Mouse (Mus musculus) T-helper 1 cell (primary cell): ENCODE data around the gene Iqcf3.

Experiments used
- in situ Hi-C: fragments of 300-600 bp; cut with MboI, MseI; formaldehyde crosslinking; loops from one replicate; pipeline ENCODE4 v1.15.1; 2025; ENCODE audit warnings: high pct_unique_total_duplicates

The Iqcf3 gene

GRCm38 (mm10) chr9:106561531-106561930 is at the start of gene Iqcf3:
Iqcf3 (minus strand) TSS chr9:106561631.
- in situ Hi-C loops, result no loop called here

GRCm38 (mm10) chr9:106610727-106611126 is 49.3 kb upstream of the Iqcf3 start:
- in situ Hi-C loops, result no loop called here

GRCm38 (mm10) chr9:106600546-106600945 is 39.1 kb upstream of the Iqcf3 start:
- in situ Hi-C loops, result no loop called here

- in situ Hi-C loops, result loop anchor here (5.0 kb wide), 1 partner anchor 44 kb away; no protein-coding TSS in a partner anchor
Measured at GRCm38 (mm10) chr9:106598466-106598865, 37.0 kb upstream of the Iqcf3 start.

GRCm38 (mm10) chr9:106595836-106596235 is 34.4 kb upstream of the Iqcf3 start:
- in situ Hi-C loops, result loop anchor here (5.0 kb wide), 1 partner anchor 46 kb away; no protein-coding TSS in a partner anchor

GRCm38 (mm10) chr9:106595402-106595801 is 34.0 kb upstream of the Iqcf3 start:
- in situ Hi-C loops, result loop anchor here (5.0 kb wide), 1 partner anchor 47 kb away; no protein-coding TSS in a partner anchor

GRCm38 (mm10) chr9:106592158-106592557 is 30.7 kb upstream of the Iqcf3 start:
- in situ Hi-C loops, result no loop called here

GRCm38 (mm10) chr9:106582552-106582951 is 21.1 kb upstream of the Iqcf3 start:
- in situ Hi-C loops, result no loop called here

- in situ Hi-C loops, result no loop called here
Measured at GRCm38 (mm10) chr9:106580016-106580415, 18.6 kb upstream of the Iqcf3 start.

GRCm38 (mm10) chr9:106576112-106576511 is 14.7 kb upstream of the Iqcf3 start:
- in situ Hi-C loops, result no loop called here

GRCm38 (mm10) chr9:106573366-106573765 is 11.9 kb upstream of the Iqcf3 start:
- in situ Hi-C loops, result no loop called here

GRCm38 (mm10) chr9:106572186-106572585 is 10.8 kb upstream of the Iqcf3 start:
- in situ Hi-C loops, result no loop called here

- in situ Hi-C loops, result no loop called here
Measured at GRCm38 (mm10) chr9:106570896-106571295, 9.5 kb upstream of the Iqcf3 start, which contains the start of gene Iqcf4. Iqcf4 (minus strand) TSS chr9:106570996.

GRCm38 (mm10) chr9:106566437-106566836 is 5.0 kb upstream of the Iqcf3 start:
- in situ Hi-C loops, result no loop called here

GRCm38 (mm10) chr9:106564025-106564424 is 2.6 kb upstream of the Iqcf3 start:
- in situ Hi-C loops, result no loop called here

- in situ Hi-C loops, result no loop called here
Measured at GRCm38 (mm10) chr9:106562291-106562690, 860 bp upstream of the Iqcf3 start.

GRCm38 (mm10) chr9:106534975-106535374 is 26.5 kb downstream of the Iqcf3 start:
- in situ Hi-C loops, result no loop called here

- in situ Hi-C loops, result no loop called here
Measured at GRCm38 (mm10) chr9:106534296-106534695, 27.1 kb downstream of the Iqcf3 start.

GRCm38 (mm10) chr9:106531833-106532232 is 29.6 kb downstream of the Iqcf3 start:
- in situ Hi-C loops, result no loop called here

GRCm38 (mm10) chr9:106519909-106520308 is 41.5 kb downstream of the Iqcf3 start:
- in situ Hi-C loops, result loop anchor here (10.0 kb wide), 1 partner anchor 675 kb away; no protein-coding TSS in a partner anchor

- in situ Hi-C loops, result no loop called here
Measured at GRCm38 (mm10) chr9:106519433-106519832, 42.0 kb downstream of the Iqcf3 start.

GRCm38 (mm10) chr9:106514273-106514672 is 47.2 kb downstream of the Iqcf3 start, which contains the start of gene Iqcf5:
Iqcf5 (plus strand) TSS chr9:106514573.
- in situ Hi-C loops, result no loop called here

- in situ Hi-C loops, result no loop called here
Measured at GRCm38 (mm10) chr9:106513566-106513965, 47.9 kb downstream of the Iqcf3 start.
